Mouse (Mus musculus): ENCODE results near the gene Taf1a.
A peak's percentile ranks its signal among the peaks of the same experiment; 100 is the strongest.

Taf1a gene

GRCm38 (mm10) chr1:183403396-183403795 is 14.6 kb downstream of the Taf1a start:
- DNase-seq (ENCODE audit: extremely low read depth, insufficient read length, low spot score), result no peak

- DNase-seq (ENCODE audit: extremely low read depth, insufficient read length, low spot score), result no peak
Measured at GRCm38 (mm10) chr1:183414081-183414727, 25.4 kb downstream of the Taf1a start.

- DNase-seq (ENCODE audit: extremely low read depth, insufficient read length, low spot score), result no peak
Measured at GRCm38 (mm10) chr1:183417873-183418272, 29.1 kb downstream of the Taf1a start, which contains the start of gene Hhipl2. Gene Hhipl2, plus strand, starts transcription at chr1:183418215.

- DNase-seq (ENCODE audit: extremely low read depth, insufficient read length, low spot score), result no peak
Measured at GRCm38 (mm10) chr1:183419741-183420140, 31.0 kb downstream of the Taf1a start.

GRCm38 (mm10) chr1:183420296-183420695 is 31.5 kb downstream of the Taf1a start:
- no peak for DNase-seq (ENCODE audit: extremely low read depth, insufficient read length, low spot score)

GRCm38 (mm10) chr1:183424100-183424499 is 35.3 kb downstream of the Taf1a start:
- no peak for DNase-seq (ENCODE audit: extremely low read depth, insufficient read length, low spot score)

- DNase-seq (ENCODE audit: extremely low read depth, insufficient read length, low spot score), result no peak
Measured at GRCm38 (mm10) chr1:183434918-183435317, 46.1 kb downstream of the Taf1a start.

- peak; percentile 73 for DNase-seq (ENCODE audit: extremely low read depth, insufficient read length, low spot score)
Measured at GRCm38 (mm10) chr1:183439036-183439435, 50.3 kb downstream of the Taf1a start.

- peak; percentile 76 for DNase-seq (ENCODE audit: extremely low read depth, insufficient read length, low spot score)
Measured at GRCm38 (mm10) chr1:183442015-183442774, 53.4 kb downstream of the Taf1a start.

GRCm38 (mm10) chr1:183453066-183453465 is 64.3 kb downstream of the Taf1a start:
- no peak for DNase-seq (ENCODE audit: extremely low read depth, insufficient read length, low spot score)
